Mouse (Mus musculus) kidney, postnatal 0 days (tissue): ENCODE data around the gene Clec2d. TPM values are rescaled to one million over a fixed set of nuclear protein-coding genes. Genes with fewer than 3 reads are reported as not detected.

Experiments
- ATAC-seq: fragments of 200-750 bp; cut with Nextera tagmentation; replicated peaks from 2 replicates; pipeline ENCODE4 v1.8.0; 2017; ENCODE audit warnings: low read depth, moderate number of reproducible peaks, moderate TSS enrichment, moderate library complexity; ENCODE audit not compliant: low FRiP score
- DNase-seq: peaks from one replicate; pipeline ENCODE4 v3.0.0-alpha.2; 2016; ENCODE audit warnings: low spot score
- H3K27ac ChIP-seq: fragments of 300-500 bp; sonication (generic); 2 replicates; pipeline ENCODE4 v1.5.1; 2014; ENCODE audit warnings: mild to moderate bottlenecking
- H3K27me3 ChIP-seq: fragments of 300-500 bp; sonication (generic); 2 replicates; pipeline ENCODE4 v1.6.1; 2014; ENCODE audit warnings: low read length, mixed read lengths; ENCODE audit not compliant: insufficient read depth
- H3K36me3 ChIP-seq: fragments of 300-500 bp; sonication (generic); 2 replicates; pipeline ENCODE4 v1.6.1; 2014; ENCODE audit warnings: low read length, mixed read lengths; ENCODE audit not compliant: insufficient read depth
- H3K4me1 ChIP-seq: fragments of 300-500 bp; sonication (generic); replicated peaks from 2 replicates; pipeline ENCODE4 v1.6.1; 2014; ENCODE audit warnings: antibody characterized with exemption, low read length, mixed read lengths; ENCODE audit not compliant: insufficient read depth
- H3K4me2 ChIP-seq: fragments of 300-500 bp; sonication (generic); 2 replicates; pipeline ENCODE4 v1.6.1; 2014; ENCODE audit warnings: mild to moderate bottlenecking, low read length, moderate library complexity, mixed read lengths
- H3K4me3 ChIP-seq: fragments of 300-500 bp; sonication (generic); replicated peaks from 2 replicates; pipeline ENCODE4 v1.5.1; 2014; ENCODE audit warnings: low read depth, low read length
- H3K9ac ChIP-seq: fragments of 300-500 bp; sonication (generic); 2 replicates; pipeline ENCODE4 v1.6.1; 2014; ENCODE audit warnings: low read depth, low read length
- H3K9me3 ChIP-seq: fragments of 300-500 bp; sonication (generic); replicated peaks from 2 replicates; pipeline ENCODE4 v1.6.1; 2016; ENCODE audit warnings: low read length, inconsistent platforms, mixed read lengths
- CTCF ChIP-seq: IDR thresholded peaks from 2 replicates; pipeline ENCODE4 v1.5.1; 2016; ENCODE audit warnings: antibody characterized with exemption, low read depth, mild to moderate bottlenecking, moderate library complexity
- WGBS: fragments of 180-500 bp; shearing (Covaris S2); extraction: QIAGEN DNeasy Blood & Tissue Kit; methylation state at CpG from one replicate; pipeline ENCODE4 v1.1.7; 2014; 5-methylcytosine and 5-hydroxymethylcytosine counted together
- polyA plus RNA-seq: library from polyadenylated mRNA; unstranded; fragments of >200 nt; fragmentation: Nextera tagmentation; extraction: Ambion mirVana; gene quantifications from 2 replicates; pipeline ENCODE4 v1.2.1, GENCODE M21; 2015

Gene Clec2d
- polyA plus RNA-seq, 1 experiment from 2014 or later, result 1.0 TPM

- ATAC-seq, result no peak
Measured at GRCm38 (mm10) chr6:129162587-129163159, 17.7 kb upstream of the Clec2d start.

DNA sequence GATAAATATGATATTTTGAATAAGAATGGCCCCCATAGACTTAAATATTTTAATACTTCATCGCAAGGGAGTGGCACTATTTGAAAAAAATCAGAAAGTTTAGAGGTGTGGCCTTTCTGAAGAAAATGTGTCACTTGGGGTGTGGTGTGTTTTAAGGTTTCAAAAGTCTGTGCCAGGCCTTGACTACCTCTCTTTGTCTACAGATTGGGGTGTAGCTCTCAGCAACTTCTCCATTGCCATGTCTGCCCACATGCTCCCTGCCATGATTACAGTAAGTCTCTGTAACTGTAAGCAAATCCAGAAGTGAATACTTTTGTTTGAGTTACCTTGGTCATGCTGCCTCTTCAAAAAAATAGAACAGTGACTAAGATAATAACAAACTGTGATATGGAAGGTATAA, 16.8 kb upstream of the Clec2d start:
- Histone ChIP-seq H3K36me3 (no peaks in the 10 kb centered on the region), H3K4me3 (no peak overlapping the region), H3K4me2 (no peak overlapping the region), H3K4me1 (no peaks in the 10 kb centered on the region), H3K27ac (no peak overlapping the region), H3K9me3 (no peaks in the 10 kb centered on the region), H3K9ac (no peak overlapping the region), H3K27me3 (no peaks in the 10 kb centered on the region)
- ATAC-seq (no peak), DNase-seq (no peak)
- TF ChIP-seq CTCF, result no peak
- WGBS, result 97% methylated on average over 1 of the region's 1 CpGs

More at GRCm38 (mm10) chr6:129162587-129163159, 17.7 kb upstream of the Clec2d start:
- WGBS, result 73% methylated on average over 3 of the region's 3 CpGs
- no peak overlapping the region for H3K9ac ChIP-seq
- H3K4me1 ChIP-seq, result no peaks in the 10 kb centered on the region
- H3K27ac ChIP-seq, result no peak overlapping the region
- no peak for TF ChIP-seq CTCF
- DNase-seq, result no peak
- H3K9me3 ChIP-seq, result no peaks in the 10 kb centered on the region
- H3K27me3 ChIP-seq, result no peaks in the 10 kb centered on the region
- no peak overlapping the region for H3K4me3 ChIP-seq
- H3K36me3 ChIP-seq, result no peaks in the 10 kb centered on the region
- no peak overlapping the region for H3K4me2 ChIP-seq

DNA sequence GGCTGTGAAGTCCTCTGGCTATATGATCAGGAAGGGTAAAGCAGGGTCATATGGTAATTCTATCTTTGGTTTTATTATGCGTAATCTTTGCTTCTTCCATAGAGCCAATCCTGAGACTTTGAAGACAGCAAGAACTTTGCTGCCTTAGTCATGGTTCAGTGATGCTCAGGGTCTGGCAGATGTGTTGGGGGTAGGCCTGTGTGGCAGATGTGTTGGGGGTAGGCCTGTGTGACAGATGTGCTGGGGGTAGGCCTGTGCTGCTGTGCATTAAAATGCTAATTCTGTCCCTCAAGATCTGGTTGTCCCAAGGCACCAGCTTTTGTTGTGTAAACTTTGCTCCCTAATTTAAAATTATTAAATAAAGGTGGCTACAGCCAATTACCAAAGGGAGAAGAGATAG, 9.5 kb upstream of the Clec2d start:
- H3K27me3 ChIP-seq, result no peaks in the 10 kb centered on the region
- H3K4me2 ChIP-seq, result no peak overlapping the region
- H3K27ac ChIP-seq, result no peak overlapping the region
- no peaks in the 10 kb centered on the region for H3K4me1 ChIP-seq
- H3K4me3 ChIP-seq, result no peak overlapping the region
- no peaks in the 10 kb centered on the region for H3K36me3 ChIP-seq
- 100% methylated on average over 1 of the region's 1 CpGs for WGBS
- ATAC-seq (no peak), DNase-seq (no peak)
- no peaks in the 10 kb centered on the region for H3K9me3 ChIP-seq
- TF ChIP-seq CTCF, result no peak
- H3K9ac ChIP-seq, result no peak overlapping the region

- H3K27ac ChIP-seq, result no peak overlapping the region
- 97% methylated on average over 1 of the region's 1 CpGs for WGBS
- no peak overlapping the region for H3K4me2 ChIP-seq
- no peaks in the 10 kb centered on the region for H3K36me3 ChIP-seq
- TF ChIP-seq CTCF, result no peak
- H3K9ac ChIP-seq, result no peak overlapping the region
- H3K4me3 ChIP-seq, result no peak overlapping the region
- no peaks in the 10 kb centered on the region for H3K27me3 ChIP-seq
- ATAC-seq (no peak), DNase-seq (no peak)
- no peaks in the 10 kb centered on the region for H3K9me3 ChIP-seq
- no peaks in the 10 kb centered on the region for H3K4me1 ChIP-seq
Measured at GRCm38 (mm10) chr6:129171675-129172074, 8.7 kb upstream of the Clec2d start.

DNA sequence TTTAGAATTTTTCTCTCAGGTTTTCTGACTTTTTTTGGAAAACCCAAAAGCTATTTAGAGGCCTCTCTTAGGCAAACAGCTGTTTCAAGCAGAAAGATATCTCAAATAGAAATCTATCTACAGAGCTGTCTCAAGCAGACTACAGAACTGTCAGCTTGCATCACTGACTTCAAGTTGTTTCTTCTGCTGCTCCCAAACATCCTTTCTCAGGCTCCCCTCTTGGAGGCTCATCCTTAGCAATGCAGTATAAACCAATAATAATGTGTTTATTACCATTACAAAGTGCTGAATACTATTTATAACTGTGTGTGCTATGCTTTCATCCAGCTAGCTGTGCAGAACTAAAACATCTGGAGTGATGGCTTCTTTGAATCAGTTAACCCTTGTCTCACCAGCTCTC, 5.6 kb upstream of the Clec2d start:
- no peak overlapping the region for H3K9ac ChIP-seq
- no peaks in the 10 kb centered on the region for H3K36me3 ChIP-seq
- H3K9me3 ChIP-seq, result no peaks in the 10 kb centered on the region
- no peak overlapping the region for H3K27ac ChIP-seq
- H3K4me3 ChIP-seq, result no peak overlapping the region
- no peaks in the 10 kb centered on the region for H3K27me3 ChIP-seq
- no peak for TF ChIP-seq CTCF
- ATAC-seq (no peak), DNase-seq (peak; percentile 36)
- no peak overlapping the region for H3K4me2 ChIP-seq
- no peaks in the 10 kb centered on the region for H3K4me1 ChIP-seq

- TF ChIP-seq CTCF, result no peak
- DNase-seq, result no peak
- Histone ChIP-seq H3K27me3 (no peaks in the 10 kb centered on the region), H3K9me3 (no peaks in the 10 kb centered on the region), H3K9ac (no peak overlapping the region), H3K4me1 (no peaks in the 10 kb centered on the region), H3K36me3 (no peaks in the 10 kb centered on the region), H3K4me2 (no peak overlapping the region), H3K4me3 (no peak overlapping the region), H3K27ac (no peak overlapping the region)
- ATAC-seq, result no peak
Measured at GRCm38 (mm10) chr6:129175612-129176011, 4.8 kb upstream of the Clec2d start.

GRCm38 (mm10) chr6:129176621-129177020, 3.8 kb upstream of the Clec2d start:
- H3K4me2 ChIP-seq, result no peak overlapping the region
- H3K4me1 ChIP-seq, result no peaks in the 10 kb centered on the region
- H3K4me3 ChIP-seq, result no peak overlapping the region
- H3K27ac ChIP-seq, result no peak overlapping the region
- no peak for TF ChIP-seq CTCF
- H3K9me3 ChIP-seq, result no peaks in the 10 kb centered on the region
- no peak overlapping the region for H3K9ac ChIP-seq
- no peaks in the 10 kb centered on the region for H3K27me3 ChIP-seq
- DNase-seq (no peak), ATAC-seq (no peak)
- 71% methylated on average over 1 of the region's 1 CpGs for WGBS
- H3K36me3 ChIP-seq, result no peaks in the 10 kb centered on the region
